Mouse (Mus musculus) thymus, postnatal 4 days (tissue): ENCODE results near the gene C2cd5.
"Not testable (repeated sequence)": the region's sequence is repeated elsewhere in the genome, so short reads cannot be mapped to it uniquely, and the experiment has no call there.

Source experiments
- DNase-seq: peaks from one replicate; pipeline ENCODE4 v3.0.0; 2021

Gene C2cd5

GRCm38 (mm10) chr6:143099681-143100382 lies at the start of gene C2cd5:
TSS of gene C2cd5 (minus strand) at chr6:143100141.
- DNase-seq, result peak; percentile 98

DNA sequence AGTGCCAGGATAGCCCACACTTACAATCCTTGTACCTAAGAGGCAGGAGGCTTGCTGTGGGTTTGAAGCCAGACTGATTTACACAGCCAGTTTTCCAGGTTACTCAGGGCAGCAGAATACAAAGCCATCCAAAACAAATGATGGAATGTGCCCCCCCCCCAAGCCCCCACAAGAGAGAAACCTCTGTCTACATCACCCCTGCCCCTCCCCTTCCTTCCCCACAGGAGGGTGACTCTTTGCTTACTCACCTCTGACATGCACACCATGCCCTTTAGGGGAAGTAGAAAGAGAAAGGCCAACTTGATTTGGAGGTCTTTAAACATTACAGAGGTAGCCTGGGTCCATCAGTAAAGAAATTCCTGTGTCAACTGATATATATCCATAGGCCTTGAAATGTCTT lies 48.9 kb upstream of the C2cd5 start:
- DNase-seq, result no peak

GRCm38 (mm10) chr6:143146756-143147155 lies 46.8 kb upstream of the C2cd5 start:
- DNase-seq, result peak; percentile 76

DNA sequence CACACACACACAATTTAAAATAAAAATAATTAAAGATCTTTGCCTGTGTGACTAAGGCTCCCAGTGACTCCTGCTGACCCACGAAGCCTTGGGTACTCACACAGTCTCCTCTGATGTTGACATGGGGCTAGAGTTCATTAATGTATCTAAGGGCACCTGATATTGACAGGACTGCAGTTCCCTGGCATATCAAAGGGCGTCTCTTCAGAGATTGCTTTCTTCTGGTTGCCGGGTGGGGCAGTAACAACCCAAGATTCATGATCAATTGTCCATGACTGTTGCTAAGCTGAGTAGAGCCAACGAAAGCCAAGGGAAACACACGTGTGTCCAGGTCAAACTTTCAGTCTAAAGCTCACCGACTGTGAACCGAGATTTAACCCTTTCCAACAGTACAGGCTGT lies 45.1 kb upstream of the C2cd5 start:
- DNase-seq, result no peak

DNA sequence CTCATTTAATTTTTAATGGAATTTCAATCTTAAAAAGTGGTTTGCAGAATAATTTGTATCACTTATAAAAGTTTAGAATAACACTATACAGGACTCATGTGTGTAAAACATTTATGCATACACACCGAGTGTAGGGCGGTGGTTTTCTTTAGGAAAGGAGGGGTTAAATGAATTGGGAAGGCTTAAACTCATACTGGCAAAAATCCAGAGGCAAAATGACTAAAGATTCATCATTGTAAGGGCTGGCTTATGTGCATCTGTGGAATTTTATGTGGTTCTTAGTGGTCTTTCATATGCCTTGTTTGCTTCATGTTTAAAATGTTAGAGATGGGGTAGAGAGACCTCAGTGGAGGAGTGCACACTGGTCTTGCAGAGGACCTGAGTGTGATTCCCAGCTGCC lies 44.6 kb upstream of the C2cd5 start:
- no peak for DNase-seq

DNA sequence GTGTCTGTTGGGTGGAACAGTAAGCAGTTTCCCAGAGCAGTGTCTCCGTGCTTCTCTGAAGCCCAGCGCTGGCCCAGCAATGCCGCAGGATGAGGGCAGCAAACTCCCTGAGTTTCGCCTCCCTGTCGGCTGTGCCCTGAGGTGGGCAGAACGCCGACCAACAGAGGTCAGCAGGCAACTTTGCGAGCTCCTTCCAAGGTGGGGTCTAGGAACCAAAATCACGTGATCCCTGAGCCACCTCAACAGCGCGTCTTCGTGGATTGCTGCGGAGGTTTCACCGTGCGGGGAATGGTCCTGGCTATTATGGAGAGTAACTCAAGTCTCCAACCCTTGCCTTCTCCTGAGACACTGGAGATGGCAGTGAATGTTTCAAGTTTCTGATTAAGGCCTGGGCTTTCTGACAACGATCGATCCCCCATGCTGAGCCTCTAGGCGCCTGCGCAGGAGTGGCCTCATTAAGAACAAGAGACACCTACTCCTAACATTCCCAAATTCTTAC lies 43.9 kb upstream of the C2cd5 start:
- DNase-seq, result no peak

- DNase-seq, result no peak
These were observed 43.4 kb upstream of the C2cd5 start for GRCm38 (mm10) chr6:143143321-143143720.

- DNase-seq, result no peak
These were observed 42.9 kb upstream of the C2cd5 start for GRCm38 (mm10) chr6:143142861-143143260.

DNA sequence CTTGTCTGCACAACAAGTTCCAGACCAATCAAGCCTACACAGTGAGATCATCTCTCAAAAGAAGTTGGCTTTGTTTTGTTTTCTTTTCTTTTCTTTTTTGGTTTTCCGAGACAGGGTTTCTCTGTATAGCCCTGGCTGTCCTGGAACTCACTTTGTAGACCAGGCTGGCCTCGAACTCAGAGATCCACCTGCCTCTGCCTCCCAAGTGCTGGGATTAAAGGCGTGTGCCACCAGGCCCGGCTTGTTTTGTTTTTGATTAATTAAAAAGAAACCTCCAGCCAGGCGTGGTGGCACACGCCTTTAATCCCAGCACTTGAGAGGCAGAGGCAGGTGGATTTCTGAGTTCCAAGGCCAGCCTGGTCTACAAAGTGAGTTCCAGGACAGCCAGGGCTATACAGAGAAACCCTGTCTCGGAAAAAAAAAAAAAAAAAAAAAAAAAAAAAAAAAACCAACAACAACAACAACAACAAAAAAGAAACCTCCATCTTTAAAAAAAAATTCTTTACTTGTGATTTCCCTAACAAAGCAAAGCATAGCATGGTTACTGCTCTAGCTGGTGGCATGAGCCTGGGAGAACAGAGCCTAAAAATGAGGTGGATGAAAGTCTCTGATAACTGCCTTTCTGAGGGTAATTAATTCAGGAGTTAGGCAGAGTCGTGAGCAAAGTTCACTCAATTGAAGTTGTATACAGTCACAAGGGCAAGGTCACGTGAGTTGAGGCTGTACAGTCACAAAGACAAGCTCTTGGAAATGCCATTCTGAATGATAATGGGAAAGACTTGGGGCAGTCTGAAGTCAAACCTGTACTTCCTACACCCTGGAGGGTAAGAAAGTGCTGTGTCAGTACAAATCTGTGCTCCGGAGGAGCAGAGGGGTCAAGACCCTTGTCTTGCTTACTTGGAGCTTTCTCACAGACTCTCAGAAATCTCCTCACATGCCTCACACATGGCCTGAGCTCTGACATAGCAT lies 42.0 kb upstream of the C2cd5 start:
- not testable (repeated sequence) for DNase-seq

DNA sequence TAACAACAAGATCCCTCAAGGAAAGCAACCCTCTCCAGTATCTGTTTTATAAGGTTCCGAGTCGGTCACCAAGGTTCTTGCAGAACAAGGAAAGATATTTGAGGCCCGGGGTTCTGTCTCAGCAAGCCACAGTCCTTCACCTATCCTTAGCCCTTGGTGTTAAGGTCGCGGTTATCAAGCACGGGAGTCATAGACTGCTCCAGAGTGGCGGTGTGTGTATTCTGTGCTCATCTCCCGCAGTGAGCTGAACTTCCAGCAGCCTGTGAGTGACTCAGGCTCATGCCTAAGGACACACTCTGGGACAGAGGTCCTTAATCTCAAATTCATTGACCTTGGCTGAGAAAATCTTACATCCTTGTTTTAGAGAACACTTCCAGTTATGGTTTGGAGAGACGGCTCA lies 40.9 kb upstream of the C2cd5 start:
- DNase-seq, result no peak

GRCm38 (mm10) chr6:143139417-143139816 lies 39.5 kb upstream of the C2cd5 start:
- no peak for DNase-seq

DNA sequence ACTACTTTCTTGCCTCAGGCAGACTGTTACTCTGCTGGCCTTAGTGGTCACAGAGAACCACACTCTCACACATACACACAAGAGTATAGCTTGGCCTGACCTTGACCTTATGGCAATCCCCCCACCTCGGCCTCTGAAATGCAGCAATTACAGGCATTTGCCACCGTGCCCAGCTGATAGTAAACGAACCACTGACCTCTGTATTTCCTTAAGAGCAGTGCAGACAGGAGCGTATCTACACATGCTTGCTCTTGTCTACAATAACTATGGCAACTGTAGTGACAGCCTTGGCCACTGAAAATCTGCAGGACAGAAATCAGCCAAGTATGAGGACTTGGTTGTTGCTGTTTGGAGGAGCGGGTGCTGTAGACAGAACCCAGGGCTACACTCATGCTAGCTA lies 37.4 kb upstream of the C2cd5 start:
- DNase-seq, result no peak

GRCm38 (mm10) chr6:143136688-143137087 lies 36.7 kb upstream of the C2cd5 start:
- no peak for DNase-seq

- no peak for DNase-seq
These were observed 35.2 kb upstream of the C2cd5 start for GRCm38 (mm10) chr6:143135097-143135496.

DNA sequence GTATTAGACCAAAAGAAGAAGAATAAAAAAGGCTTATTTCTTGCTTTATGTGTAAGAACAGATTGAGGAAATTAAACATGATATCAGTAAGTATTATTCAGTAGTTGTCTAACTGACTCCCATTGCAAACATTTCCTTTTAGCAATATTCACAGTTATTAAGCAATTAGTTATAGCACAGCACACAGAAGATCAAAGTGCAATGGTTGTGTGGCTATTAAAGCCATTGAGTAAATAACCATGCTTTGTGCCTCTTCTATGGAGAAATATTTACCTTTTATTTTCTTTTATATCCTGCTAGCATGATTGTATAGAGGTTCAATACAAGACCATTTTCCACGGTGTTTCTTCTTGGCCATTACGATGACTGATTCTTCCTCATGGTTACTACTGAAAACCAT lies 33.2 kb upstream of the C2cd5 start:
- no peak for DNase-seq

DNA sequence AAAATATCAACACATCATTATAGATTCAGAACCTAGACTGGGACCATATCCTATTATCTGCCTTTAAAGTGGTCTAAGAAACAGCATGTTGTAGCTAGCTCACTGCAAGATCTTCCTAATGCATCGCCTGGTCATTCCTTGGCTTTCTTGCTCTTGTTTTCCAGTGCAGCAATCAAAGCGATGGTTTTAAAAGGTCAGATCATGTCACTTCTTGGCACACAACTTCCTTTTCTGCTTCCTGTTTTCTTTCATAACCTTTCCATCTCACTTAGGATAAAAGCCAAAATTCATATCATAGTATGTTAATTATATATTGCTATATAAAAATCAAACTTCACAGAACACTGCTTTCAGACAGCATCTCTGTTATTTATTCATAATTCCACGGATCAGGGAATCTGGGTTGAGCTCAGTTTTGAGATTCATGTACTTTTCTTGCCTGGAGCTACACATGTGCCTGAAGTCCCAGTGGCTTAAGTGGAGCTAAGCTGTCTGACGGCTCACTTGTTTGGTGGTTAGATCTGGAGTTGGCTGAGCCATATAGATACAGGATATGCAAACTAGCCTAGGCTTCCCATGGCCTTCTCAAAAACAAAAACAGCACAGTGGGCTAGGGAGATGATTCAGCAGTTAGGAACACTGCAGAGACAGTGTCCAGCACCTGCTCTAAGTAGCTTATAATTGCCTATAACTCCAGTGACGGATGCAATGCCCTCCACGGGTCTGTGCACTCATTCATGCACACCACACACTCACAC lies 32.1 kb upstream of the C2cd5 start:
- DNase-seq, result no peak

- DNase-seq, result no peak
These were observed 30.5 kb upstream of the C2cd5 start for GRCm38 (mm10) chr6:143130411-143130810.

- DNase-seq, result no peak
These were observed 30.0 kb upstream of the C2cd5 start for GRCm38 (mm10) chr6:143129952-143130351.

DNA sequence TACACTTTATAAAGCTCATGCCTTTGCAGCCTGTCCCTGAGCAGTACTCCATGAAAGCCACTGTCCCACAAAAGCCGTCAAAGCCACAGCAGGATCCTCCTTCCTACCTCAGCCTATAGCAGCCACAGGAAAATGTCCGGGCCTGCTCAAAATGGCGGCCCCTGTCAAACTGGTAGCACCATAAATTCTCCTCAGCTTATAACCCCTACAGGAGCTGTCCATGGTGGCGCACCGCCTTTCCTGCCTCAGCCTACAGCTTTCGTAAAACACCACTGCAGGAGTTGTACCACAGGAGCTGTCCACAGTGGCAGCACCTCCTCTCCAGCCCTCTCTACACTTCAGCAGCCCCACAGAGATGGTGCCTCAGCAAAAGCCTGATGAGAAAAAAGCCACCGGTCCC lies 29.5 kb upstream of the C2cd5 start:
- DNase-seq, result no peak

- no peak for DNase-seq
These were observed 25.8 kb upstream of the C2cd5 start for GRCm38 (mm10) chr6:143125721-143126120.

GRCm38 (mm10) chr6:143119325-143119724 lies 19.4 kb upstream of the C2cd5 start:
- no peak for DNase-seq

DNA sequence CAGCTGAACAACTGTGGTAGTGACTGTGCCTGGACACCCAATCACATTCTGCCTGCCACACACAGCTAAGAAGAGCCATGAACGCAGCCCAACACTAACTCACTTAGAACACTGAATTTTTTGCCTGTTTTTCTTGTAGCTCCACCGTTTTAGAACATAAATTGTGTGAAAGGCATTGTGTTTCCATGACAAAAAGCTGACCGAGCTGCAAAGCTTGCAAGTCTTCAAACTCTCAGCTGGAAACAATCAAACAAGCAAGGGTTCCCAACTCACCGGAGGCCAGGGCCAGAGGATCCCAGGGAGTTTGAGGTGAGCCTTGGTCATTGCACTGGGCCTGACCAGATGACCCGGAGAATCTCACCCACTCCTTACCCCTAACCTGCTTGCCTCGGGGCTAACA lies 16.8 kb upstream of the C2cd5 start:
- no peak for DNase-seq

GRCm38 (mm10) chr6:143115505-143115904 lies 15.6 kb upstream of the C2cd5 start:
- DNase-seq, result no peak
